Mouse (Mus musculus) liver, embryonic 12.5 days (tissue): ENCODE results near the gene Sprr2b. TPM values are rescaled to one million over a fixed set of nuclear protein-coding genes. Genes with fewer than 3 reads are reported as not detected.

Experiments
- ATAC-seq: fragments of 200-750 bp; cut with Nextera tagmentation; 2 replicates; pipeline ENCODE4 v1.8.0; 2017; ENCODE audit warnings: moderate number of reproducible peaks, mild to moderate bottlenecking, moderate library complexity
- H3K27ac ChIP-seq: fragments of 300-500 bp; sonication (generic); 2 replicates; pipeline ENCODE4 v1.5.1; 2016; ENCODE audit warnings: mild to moderate bottlenecking
- H3K27me3 ChIP-seq: fragments of 300-500 bp; sonication (generic); replicated peaks from 2 replicates; pipeline ENCODE4 v1.6.1; 2016; ENCODE audit warnings: mild to moderate bottlenecking, moderate library complexity
- H3K36me3 ChIP-seq: fragments of 300-500 bp; sonication (generic); 2 replicates; pipeline ENCODE4 v1.6.1; 2016; ENCODE audit warnings: mild to moderate bottlenecking, moderate library complexity
- H3K4me1 ChIP-seq: fragments of 300-500 bp; sonication (generic); 2 replicates; pipeline ENCODE4 v1.6.1; 2016
- H3K4me2 ChIP-seq: fragments of 300-500 bp; sonication (generic); 2 replicates; pipeline ENCODE4 v1.6.1; 2016; ENCODE audit warnings: mild to moderate bottlenecking, moderate library complexity
- H3K4me3 ChIP-seq: fragments of 300-500 bp; sonication (generic); 2 replicates; pipeline ENCODE4 v1.5.1; 2016; ENCODE audit warnings: mild to moderate bottlenecking, moderate library complexity
- H3K9ac ChIP-seq: fragments of 300-500 bp; sonication (generic); 2 replicates; pipeline ENCODE4 v1.6.1; 2016; ENCODE audit warnings: mild to moderate bottlenecking, moderate library complexity
- H3K9me3 ChIP-seq: fragments of 300-500 bp; sonication (generic); replicated peaks from 2 replicates; pipeline ENCODE4 v1.6.1; 2016; ENCODE audit warnings: mild to moderate bottlenecking, moderate library complexity
- WGBS: fragments of 180-500 bp; shearing (Covaris S2); methylation state at CpG from one replicate; pipeline ENCODE4 v1.1.7; 2016; ENCODE audit not compliant: insufficient replicate concordance; 5-methylcytosine and 5-hydroxymethylcytosine counted together
- polyA plus RNA-seq: library from polyadenylated mRNA; unstranded; fragments of >200 nt; fragmentation: Nextera tagmentation; extraction: Ambion mirVana; gene quantifications from 2 replicates; pipeline ENCODE4 v1.2.1, GENCODE M21; 2016

Gene Sprr2b
- polyA plus RNA-seq, 1 experiment from 2014 or later, result not detected

- Histone ChIP-seq H3K27me3 (no peaks in the 10 kb centered on the region), H3K9ac (no peak overlapping the region), H3K36me3 (no peaks in the 10 kb centered on the region), H3K27ac (no peak overlapping the region), H3K4me1 (no peaks in the 10 kb centered on the region), H3K4me2 (no peak overlapping the region), H3K4me3 (no peak overlapping the region), H3K9me3 (no peaks in the 10 kb centered on the region)
- no peak for ATAC-seq
Observed at GRCm38 (mm10) chr3:92361619-92362018, 45.2 kb downstream of the Sprr2b start.

- no peaks in the 10 kb centered on the region for H3K9me3 ChIP-seq
- H3K4me3 ChIP-seq, result no peak within 1 kb of the TSS
- no peak within 1 kb of the TSS for H3K27ac ChIP-seq
- no peaks in the 10 kb centered on the region for H3K27me3 ChIP-seq
- H3K36me3 ChIP-seq, result no peaks in the 10 kb centered on the region
- 50% methylated on average over 3 of the region's 3 CpGs for WGBS
- H3K9ac ChIP-seq, result no peak within 1 kb of the TSS
- no peak within 1 kb of the TSS for H3K4me2 ChIP-seq
- no peaks in the 10 kb centered on the region for H3K4me1 ChIP-seq
- no peak for ATAC-seq
Observed at GRCm38 (mm10) chr3:92364887-92365286, 48.5 kb downstream of the Sprr2b start, which contains the start of gene Sprr2f. Gene Sprr2f, plus strand, starts transcription at chr3:92365187.

Other genes with a start within 250 kb of the Sprr2b start
- gene Lor, start 233.5 kb upstream of the Sprr2b start, polyA plus RNA-seq, result 1.1 and 1.2 TPM in 2 replicates
- not detected in 2 replicates for gene Prr9, start 192.7 kb upstream of the Sprr2b start, polyA plus RNA-seq
- gene Lelp1, start 173.9 kb upstream of the Sprr2b start, polyA plus RNA-seq, result not detected in 2 replicates
- gene Sprr2a1, start 100.8 kb upstream of the Sprr2b start, polyA plus RNA-seq, result 0.05 TPM in 1 of 2 replicates, not detected in the other
- gene Sprr2a2, start 100.7 kb upstream of the Sprr2b start, polyA plus RNA-seq, result 0.19 TPM in 1 of 2 replicates, not detected in the other
- gene Sprr2a3, start 31.2 kb upstream of the Sprr2b start, polyA plus RNA-seq, result not detected in 2 replicates
- not detected in 2 replicates for gene Sprr2d, start 22.5 kb downstream of the Sprr2b start, polyA plus RNA-seq
- not detected in 2 replicates for gene Sprr2e, start 35.5 kb downstream of the Sprr2b start, polyA plus RNA-seq
- gene Sprr2f, start 48.6 kb downstream of the Sprr2b start, polyA plus RNA-seq, result not detected in 2 replicates
- gene Sprr2h, start 69.1 kb downstream of the Sprr2b start, polyA plus RNA-seq, result not detected in 2 replicates
- gene Sprr2i, start 91.4 kb downstream of the Sprr2b start, polyA plus RNA-seq, result not detected in 2 replicates
- gene Sprr2j-ps, start 101.5 kb downstream of the Sprr2b start, polyA plus RNA-seq, result not detected in 2 replicates
- 5.6 and 5.7 TPM in 2 replicates for gene Gm9774, start 112.8 kb downstream of the Sprr2b start, polyA plus RNA-seq
- gene Sprr2k, start 116.0 kb downstream of the Sprr2b start, polyA plus RNA-seq, result not detected in 2 replicates
- not detected in 2 replicates for gene Sprr1b, start 122.2 kb downstream of the Sprr2b start, polyA plus RNA-seq
- not detected in 2 replicates for gene Sprr3, start 142.1 kb downstream of the Sprr2b start, polyA plus RNA-seq
- not detected in 2 replicates for gene Sprr1a, start 169.3 kb downstream of the Sprr2b start, polyA plus RNA-seq
- gene Sprr4, start 183.9 kb downstream of the Sprr2b start, polyA plus RNA-seq, result not detected in 2 replicates
- gene 2310046K23Rik, start 217.9 kb downstream of the Sprr2b start, polyA plus RNA-seq, result not detected in 2 replicates